ENCODE assay signal across 14 mouse cellular contexts in genomic region chr5:97527555-97527954, GRCm38 (mm10).
DNase-seq lines count a peak whose midpoint lies in the region.
"Had no signal": no experiment of that assay in that cellular context is flagged by ENCODE, and none has a peak within 500 bp of the region (broad histone marks: within the 10 kb centered on the region; RNA-seq: fewer than 3 reads in every experiment).

No protein-coding gene starts in this region.

- DNase-seq in brain, adult 2 months (ENCODE audit: low read depth, low spot score) = peak; percentile 54
- peak; percentile 4 for DNase-seq in cerebellum, adult 11 months
- peak; percentile 32 for DNase-seq in cerebellum, adult 9-11 months
- DNase-seq in retina, embryonic 14.5 days (ENCODE audit: low spot score) = peak; percentile 18
- DNase-seq in gastrocnemius, adult 18-20 months (ENCODE audit: low spot score) = no peak
- DNase-seq in frontal cortex, postnatal 25 days (ENCODE audit: low spot score in 2 of 2) = no peak
- DNase-seq in thymus, postnatal 0 days (ENCODE audit: low spot score) = no peak
- DNase-seq: adrenal gland, adult 2 months; B cell, adult 2 months; gastrocnemius, postnatal 10 days; heart, postnatal 10 days; kidney, adult 2 months; layer of hippocampus, postnatal 36 days; lung, postnatal 36 days had no signal

Comparison
In these comparisons a context has a peak if more than half of its experiments do, and no peak if none do; other contexts are left out.
1. DNase-seq: peak in brain, adult 2 months (single experiment), cerebellum, adult 11 months (single experiment), cerebellum, adult 9-11 months (single experiment) and retina, embryonic 14.5 days (single experiment); none in gastrocnemius, adult 18-20 months (single experiment), frontal cortex, postnatal 25 days (0 of 2) and thymus, postnatal 0 days (single experiment).